ENCODE assay signal across 13 mouse cellular contexts in the genomic region with DNA sequence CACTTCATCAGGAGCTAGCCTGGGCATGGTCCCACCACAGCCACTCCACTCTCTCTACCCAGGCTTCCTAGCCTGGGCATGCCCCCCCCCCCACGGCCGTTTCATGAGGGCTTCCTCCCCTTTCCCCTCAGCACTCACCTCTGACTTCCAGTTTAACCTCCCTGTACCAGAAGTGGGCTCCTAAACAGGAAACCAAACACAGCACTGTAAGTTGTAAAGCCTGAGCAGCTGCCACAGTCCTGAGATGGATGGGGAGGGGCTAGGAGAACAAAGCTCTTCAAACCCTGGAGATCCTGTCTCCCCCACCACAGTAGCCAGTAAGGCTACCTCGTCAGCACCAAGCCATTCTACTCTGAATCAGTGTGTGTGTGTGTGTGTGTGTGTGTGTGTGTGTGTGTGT. TPM values are rescaled to one million over a fixed set of nuclear protein-coding genes. Genes with fewer than 3 reads are reported as not detected.
DNase-seq lines count a peak whose midpoint lies in the region; ATAC-seq lines count a peak whose summit lies in the region.
"Had no signal": no experiment of that assay in that cellular context is flagged by ENCODE, and none has a peak within 500 bp of the region (broad histone marks: within the 10 kb centered on the region; RNA-seq: fewer than 3 reads in every experiment).

No protein-coding gene starts in this region.

- no peak overlapping the region for H3K9ac ChIP-seq in heart, embryonic 13.5 days
- no peak overlapping the region for H3K9ac ChIP-seq in lung, embryonic 15.5 days
- no peak overlapping the region for H3K9ac ChIP-seq in embryonic facial prominence, embryonic 14.5 days (ENCODE audit: low read depth, low read length)
- no peak overlapping the region for H3K9ac ChIP-seq in forebrain, embryonic 14.5 days (ENCODE audit: low read length)
- H3K9ac ChIP-seq: forebrain, embryonic 13.5 days; hindbrain, embryonic 15.5 days had no signal

- H3K4me3 ChIP-seq in heart, embryonic 13.5 days: no peak overlapping the region
- H3K4me3 ChIP-seq in lung, embryonic 15.5 days: no peak overlapping the region
- no peak overlapping the region for H3K4me3 ChIP-seq in embryonic facial prominence, embryonic 14.5 days (ENCODE audit: low read depth, low read length)
- no peak overlapping the region for H3K4me3 ChIP-seq in forebrain, embryonic 14.5 days (ENCODE audit: low read depth, low read length)
- H3K4me3 ChIP-seq: forebrain, embryonic 13.5 days; hindbrain, embryonic 15.5 days had no signal

- no peaks in the 10 kb centered on the region for H3K36me3 ChIP-seq in heart, embryonic 13.5 days
- no peaks in the 10 kb centered on the region for H3K36me3 ChIP-seq in lung, embryonic 15.5 days
- no peaks in the 10 kb centered on the region for H3K36me3 ChIP-seq in embryonic facial prominence, embryonic 14.5 days (ENCODE audit: control insufficient read depth, insufficient read depth, low read length)
- no peaks in the 10 kb centered on the region for H3K36me3 ChIP-seq in forebrain, embryonic 14.5 days (ENCODE audit: control insufficient read depth, insufficient read depth, low read length)
- H3K36me3 ChIP-seq: hindbrain, embryonic 15.5 days had no signal

- H3K4me1 ChIP-seq in heart, embryonic 13.5 days: peaks cover 22% of the 10 kb centered on the region
- peaks cover 26% of the 10 kb centered on the region; the same call in 1 of the 2 replicates for H3K4me1 ChIP-seq in lung, embryonic 15.5 days
- H3K4me1 ChIP-seq in embryonic facial prominence, embryonic 14.5 days (ENCODE audit: control insufficient read depth, insufficient read depth, low read length): peaks cover 10% of the 10 kb centered on the region
- no peaks in the 10 kb centered on the region for H3K4me1 ChIP-seq in forebrain, embryonic 14.5 days (ENCODE audit: control insufficient read depth, insufficient read depth, low read length)

- no peak for ATAC-seq in heart, embryonic 13.5 days (ENCODE audit: extremely low read depth, insufficient number of reproducible peaks, low FRiP score, low TSS enrichment)
- ATAC-seq in lung, embryonic 15.5 days (ENCODE audit: borderline replicate concordance, extremely low read depth, low FRiP score, low TSS enrichment): peak; percentile 28
- ATAC-seq in embryonic facial prominence, embryonic 14.5 days (ENCODE audit: low read depth): no peak
- no peak for ATAC-seq in forebrain, embryonic 14.5 days
- ATAC-seq: forebrain, embryonic 13.5 days had no signal

- intact Hi-C loops in heart, postnatal 10 days (cut with DNase I): no loop called here

- WGBS in heart, embryonic 13.5 days: 51% methylated on average over 3 of the region's 3 CpGs
- 19% methylated on average over 3 of the region's 3 CpGs for WGBS in lung, embryonic 15.5 days
- WGBS in embryonic facial prominence, embryonic 14.5 days: 34% methylated on average over 3 of the region's 3 CpGs
- WGBS in forebrain, embryonic 14.5 days: 51% methylated on average over 3 of the region's 3 CpGs

- H3K4me2 ChIP-seq in heart, embryonic 13.5 days: no peak overlapping the region
- H3K4me2 ChIP-seq in lung, embryonic 15.5 days: no peak overlapping the region
- no peak overlapping the region for H3K4me2 ChIP-seq in embryonic facial prominence, embryonic 14.5 days (ENCODE audit: low read depth, low read length)
- no peak overlapping the region for H3K4me2 ChIP-seq in forebrain, embryonic 14.5 days (ENCODE audit: low read length)
- H3K4me2 ChIP-seq: forebrain, embryonic 13.5 days; hindbrain, embryonic 15.5 days; liver, embryonic 11.5 days had no signal

- no peaks in the 10 kb centered on the region for H3K9me3 ChIP-seq in heart, embryonic 13.5 days
- H3K9me3 ChIP-seq in lung, embryonic 15.5 days: no peaks in the 10 kb centered on the region
- no peaks in the 10 kb centered on the region for H3K9me3 ChIP-seq in embryonic facial prominence, embryonic 14.5 days (ENCODE audit: control insufficient read depth, low read length)
- H3K9me3 ChIP-seq in forebrain, embryonic 14.5 days (replicated peaks; ENCODE audit: control insufficient read depth, low read length): no peaks in the 10 kb centered on the region
- H3K9me3 ChIP-seq: forebrain, embryonic 13.5 days; hindbrain, embryonic 15.5 days had no signal

- H3K27me3 ChIP-seq in heart, embryonic 13.5 days (replicated peaks): peaks cover 14% of the 10 kb centered on the region
- no peaks in the 10 kb centered on the region for H3K27me3 ChIP-seq in lung, embryonic 15.5 days
- no peaks in the 10 kb centered on the region for H3K27me3 ChIP-seq in embryonic facial prominence, embryonic 14.5 days (replicated peaks; ENCODE audit: control insufficient read depth, insufficient read depth, low read length)
- H3K27me3 ChIP-seq in forebrain, embryonic 14.5 days (replicated peaks; ENCODE audit: control insufficient read depth, insufficient read depth, low read length): peaks cover 7% of the 10 kb centered on the region; the same call in 1 of the 2 replicates
- H3K27me3 ChIP-seq: hindbrain, embryonic 15.5 days had no signal

- H3K27ac ChIP-seq in heart, embryonic 13.5 days (replicated peaks): peak overlapping the region; percentile 40
- peak overlapping the region; percentile 77 for H3K27ac ChIP-seq in lung, embryonic 15.5 days
- H3K27ac ChIP-seq in embryonic facial prominence, embryonic 14.5 days (replicated peaks; ENCODE audit: low read depth, low read length): no peak overlapping the region
- no peak overlapping the region for H3K27ac ChIP-seq in forebrain, embryonic 14.5 days (ENCODE audit: low read depth, low read length)
- H3K27ac ChIP-seq: forebrain, embryonic 13.5 days; hindbrain, embryonic 15.5 days had no signal

- DNase-seq in heart, postnatal 10 days: no peak
- no peak for DNase-seq in lung, adult 18-20 months
- peak; percentile 44 for DNase-seq in embryonic facial prominence, embryonic 14.5 days (ENCODE audit: low spot score)
- peak; percentile 61 for DNase-seq in thymus, postnatal 14 days
- no peak for DNase-seq in ovary, postnatal 14 days (ENCODE audit: low spot score)
- DNase-seq in forebrain, embryonic 14.5 days (ENCODE audit: low spot score): no peak
- DNase-seq: spleen, adult 18-20 months had no signal

RNA-seq across cellular contexts. Expression of a gene that starts 6.1 kb away (rescaled TPM):
- 12.4 and 12.5 TPM in 2 replicates for polyA plus RNA-seq in heart, embryonic 13.5 days (2015; fragmentation: Nextera tagmentation; extraction: Ambion mirVana)
- total RNA-seq in heart, postnatal 10 days (2021): 10 to 100 TPM; 23.4 to 26.8 TPM
- polyA plus RNA-seq in lung, embryonic 15.5 days (2015; fragmentation: Nextera tagmentation; extraction: Ambion mirVana): 23.1 and 25.6 TPM in 2 replicates
- 15.3 and 17.2 TPM in 2 replicates for polyA plus RNA-seq in embryonic facial prominence, embryonic 14.5 days (2014; fragmentation: Nextera tagmentation; extraction: Ambion mirVana)
- polyA plus RNA-seq in forebrain, embryonic 14.5 days (2014; fragmentation: Nextera tagmentation; extraction: Ambion mirVana): 12.5 and 20.1 TPM in 2 replicates

RNA-seq across cellular contexts. Expression of a gene that starts 52.7 kb away (rescaled TPM):
- polyA plus RNA-seq in heart, embryonic 13.5 days (2015; fragmentation: Nextera tagmentation; extraction: Ambion mirVana): 1,511 and 1,650 TPM in 2 replicates
- 1,000 to 10,000 TPM; 1,429 to 1,432 TPM for total RNA-seq in heart, postnatal 10 days (2021)
- 634 and 662 TPM in 2 replicates for polyA plus RNA-seq in lung, embryonic 15.5 days (2015; fragmentation: Nextera tagmentation; extraction: Ambion mirVana)
- polyA plus RNA-seq in embryonic facial prominence, embryonic 14.5 days (2014; fragmentation: Nextera tagmentation; extraction: Ambion mirVana): 670 and 799 TPM in 2 replicates
- polyA plus RNA-seq in forebrain, embryonic 14.5 days (2014; fragmentation: Nextera tagmentation; extraction: Ambion mirVana): 634 and 784 TPM in 2 replicates

RNA-seq across cellular contexts. Expression of a gene that starts 57.3 kb away (rescaled TPM):
- polyA plus RNA-seq in heart, embryonic 13.5 days (2015; fragmentation: Nextera tagmentation; extraction: Ambion mirVana): 0.07 and 0.19 TPM in 2 replicates
- under 1 TPM; 0.15 to 0.26 TPM for total RNA-seq in heart, postnatal 10 days (2021)
- polyA plus RNA-seq in lung, embryonic 15.5 days (2015; fragmentation: Nextera tagmentation; extraction: Ambion mirVana): 0.06 TPM in 1 of 2 replicates, not detected in the other
- polyA plus RNA-seq in embryonic facial prominence, embryonic 14.5 days (2014; fragmentation: Nextera tagmentation; extraction: Ambion mirVana): 0.21 and 0.34 TPM in 2 replicates
- polyA plus RNA-seq in forebrain, embryonic 14.5 days (2014; fragmentation: Nextera tagmentation; extraction: Ambion mirVana): 0.19 and 0.31 TPM in 2 replicates
- total RNA-seq: CH12.LX had no signal

Comparison
In these comparisons a context has a peak if more than half of its experiments do, and no peak if none do; other contexts are left out.
1. H3K27ac ChIP-seq: peak in heart, embryonic 13.5 days (single experiment) and lung, embryonic 15.5 days (single experiment); none in embryonic facial prominence, embryonic 14.5 days (single experiment) and forebrain, embryonic 14.5 days (single experiment).
2. DNase-seq: peak in embryonic facial prominence, embryonic 14.5 days (single experiment) and thymus, postnatal 14 days (single experiment); none in heart, postnatal 10 days (0 of 2), lung, adult 18-20 months (0 of 2), ovary, postnatal 14 days (single experiment) and forebrain, embryonic 14.5 days (single experiment).